Mouse (Mus musculus): Measurements from ENCODE around the gene Higd1a. TPM values are rescaled to one million over a fixed set of nuclear protein-coding genes. Genes with fewer than 3 reads are reported as not detected.

The Higd1a gene
- polyA plus RNA-seq, 1 experiment from 2014 or later, result 146 TPM

DNA sequence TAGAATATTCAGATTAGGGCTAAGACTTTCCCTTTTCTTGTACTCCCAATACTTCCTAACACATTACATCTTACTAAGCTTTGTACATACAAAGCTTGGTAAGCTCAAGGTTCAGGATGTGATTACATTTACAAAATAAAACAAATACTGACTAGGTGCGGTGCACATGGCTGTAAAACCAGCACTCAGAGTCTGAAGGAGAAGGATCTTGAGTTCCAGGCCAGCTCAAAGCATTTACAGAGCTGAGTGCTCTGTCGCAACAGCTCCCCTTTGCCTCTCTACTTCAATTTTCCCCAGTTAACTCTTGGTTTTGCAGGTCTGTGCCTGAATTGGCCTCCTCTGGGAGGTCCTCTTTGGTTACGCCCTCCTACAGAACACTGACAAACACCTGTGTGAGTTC is 3.9 kb downstream of the Higd1a start:
- H3K9me3 ChIP-seq, result no peaks in the 10 kb centered on the region
- WGBS, result 94% methylated on average over 3 of the region's 3 CpGs
- H3K36me3 ChIP-seq, result peaks cover 29% of the 10 kb centered on the region

DNA sequence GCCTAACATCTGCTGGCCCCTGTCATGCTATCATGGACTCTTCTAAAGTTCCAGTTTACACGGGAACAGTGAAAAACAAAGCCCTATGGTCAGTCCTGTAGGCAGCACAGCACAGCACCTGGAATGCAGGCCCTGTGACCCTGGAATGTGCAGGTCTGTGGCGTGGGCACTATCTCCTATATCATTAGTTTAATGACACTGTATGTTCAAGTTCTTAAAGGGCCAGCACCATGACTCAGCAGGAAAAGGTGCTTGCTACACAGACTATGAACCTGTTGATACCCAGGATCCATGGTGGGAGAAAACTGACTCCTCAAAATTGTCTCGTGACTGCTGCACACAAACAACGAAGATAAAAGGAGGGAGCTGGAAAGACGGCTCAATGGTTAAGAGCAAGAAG is 10.3 kb downstream of the Higd1a start:
- no peaks in the 10 kb centered on the region for H3K4me1 ChIP-seq (replicated peaks)
- H3K27me3 ChIP-seq, result no peaks in the 10 kb centered on the region
- WGBS, result 87% methylated on average over 5 of the region's 5 CpGs
- no peak overlapping the region for H3K27ac ChIP-seq
- H3K4me2 ChIP-seq (replicated peaks), result no peak overlapping the region
- no peak overlapping the region for H3K9ac ChIP-seq (replicated peaks)
- ATAC-seq, result no peak
- H3K4me3 ChIP-seq (replicated peaks), result no peak overlapping the region
- H3K36me3 ChIP-seq, result peaks cover 48% of the 10 kb centered on the region
- H3K9me3 ChIP-seq, result no peaks in the 10 kb centered on the region

More for the DNA sequence above, 3.9 kb downstream of the Higd1a start:
- no peak overlapping the region for H3K27ac ChIP-seq
- H3K4me1 ChIP-seq (replicated peaks), result peaks cover 14% of the 10 kb centered on the region
- H3K4me2 ChIP-seq (replicated peaks), result no peak overlapping the region
- no peak overlapping the region for H3K4me3 ChIP-seq (replicated peaks)
- ATAC-seq, result no peak
- H3K27me3 ChIP-seq, result no peaks in the 10 kb centered on the region
- no peak overlapping the region for H3K9ac ChIP-seq (replicated peaks)

DNA sequence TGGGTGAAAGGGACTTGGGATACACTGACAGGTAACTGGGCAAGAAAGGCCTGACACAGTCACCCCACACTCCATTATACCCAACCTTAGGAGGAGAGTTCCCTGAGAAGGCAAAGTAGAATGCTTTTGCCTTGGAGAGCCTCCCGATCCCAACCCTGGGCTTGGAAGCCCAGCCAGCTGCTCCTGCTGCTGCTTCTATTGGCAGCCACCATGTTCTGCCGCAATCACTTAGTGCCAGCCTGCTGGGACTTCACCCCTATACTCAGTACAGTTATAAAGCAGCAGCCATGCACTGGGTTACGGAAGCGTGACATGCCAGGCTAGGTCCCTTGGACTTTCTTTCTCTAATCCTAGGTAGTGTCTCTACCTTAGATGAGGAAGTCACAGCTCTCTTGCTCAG is 11.0 kb downstream of the Higd1a start:
- whole genome bisulfite sequencing, result 98% methylated on average over 4 of the region's 4 CpGs
- no peak for ATAC-seq
- H3K4me3 ChIP-seq (replicated peaks), result no peak overlapping the region
- H3K9ac ChIP-seq (replicated peaks), result no peak overlapping the region
- peaks cover 46% of the 10 kb centered on the region for H3K36me3 ChIP-seq
- no peaks in the 10 kb centered on the region for H3K4me1 ChIP-seq (replicated peaks)
- no peaks in the 10 kb centered on the region for H3K9me3 ChIP-seq
- no peak overlapping the region for H3K27ac ChIP-seq
- H3K4me2 ChIP-seq (replicated peaks), result no peak overlapping the region
- H3K27me3 ChIP-seq, result no peaks in the 10 kb centered on the region

DNA sequence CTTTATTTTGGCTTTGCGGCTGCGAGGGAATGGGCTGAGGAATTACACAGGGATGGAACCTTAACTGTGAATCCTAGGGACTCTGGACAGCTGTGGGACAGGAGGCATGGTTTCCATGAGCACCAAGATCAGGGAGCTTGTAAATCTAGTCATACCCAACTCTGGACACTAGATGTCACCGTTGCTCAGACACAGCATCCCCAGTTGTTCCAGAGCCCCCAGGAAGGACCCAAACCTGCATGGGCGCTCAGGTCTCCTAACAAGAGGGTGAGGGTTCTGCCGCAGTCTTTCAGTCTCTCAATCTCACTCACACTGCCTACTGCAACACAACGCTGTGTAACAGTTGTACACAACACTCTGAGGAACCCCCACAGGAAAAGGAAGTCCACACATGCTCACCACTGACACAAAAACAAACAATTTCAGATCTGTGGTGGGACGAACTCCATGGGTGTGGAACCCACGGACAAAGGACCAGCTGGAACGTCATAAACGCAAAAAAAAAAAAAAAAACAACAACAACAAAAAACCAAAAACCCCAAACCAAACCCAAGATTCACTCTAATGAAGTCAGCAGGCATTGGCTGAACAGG is 11.5 kb downstream of the Higd1a start:
- WGBS, result 54% methylated on average over 10 of the region's 10 CpGs
- no peaks in the 10 kb centered on the region for H3K9me3 ChIP-seq
- H3K36me3 ChIP-seq, result peaks cover 41% of the 10 kb centered on the region
- H3K9ac ChIP-seq (replicated peaks), result no peak overlapping the region
- peak; percentile 45; the same call in 1 of the 2 replicates for ATAC-seq
- H3K27ac ChIP-seq, result no peak overlapping the region
- H3K4me2 ChIP-seq (replicated peaks), result no peak overlapping the region
- H3K27me3 ChIP-seq, result no peaks in the 10 kb centered on the region
- no peak overlapping the region for H3K4me3 ChIP-seq (replicated peaks)
- H3K4me1 ChIP-seq (replicated peaks), result no peaks in the 10 kb centered on the region

DNA sequence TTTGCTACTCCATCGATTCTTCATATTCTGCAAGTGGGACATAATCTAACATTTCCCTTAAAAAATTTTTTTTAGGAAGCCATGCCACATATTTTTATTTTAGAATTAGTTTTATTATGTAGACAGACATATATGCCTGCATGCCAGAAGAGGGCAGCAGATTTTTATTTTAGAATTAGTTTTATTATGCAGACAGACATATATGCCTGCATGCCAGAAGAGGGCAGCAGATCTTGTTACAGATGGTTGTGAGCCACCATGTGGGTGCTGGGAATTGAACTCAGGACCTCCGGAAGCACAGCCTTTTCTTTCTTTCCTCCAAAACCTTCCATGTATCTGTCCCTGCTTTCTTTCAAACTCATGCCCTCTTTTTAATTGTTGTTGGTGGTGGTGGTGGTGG is 15.2 kb downstream of the Higd1a start:
- H3K9ac ChIP-seq (replicated peaks), result no peak overlapping the region
- H3K27ac ChIP-seq, result no peak overlapping the region
- peaks cover 10% of the 10 kb centered on the region for H3K4me1 ChIP-seq (replicated peaks)
- WGBS, result 93% methylated on average over 2 of the region's 2 CpGs
- H3K27me3 ChIP-seq, result no peaks in the 10 kb centered on the region
- ATAC-seq, result no peak
- peaks cover 8% of the 10 kb centered on the region for H3K36me3 ChIP-seq
- H3K4me2 ChIP-seq (replicated peaks), result no peak overlapping the region
- no peaks in the 10 kb centered on the region for H3K9me3 ChIP-seq
- H3K4me3 ChIP-seq (replicated peaks), result no peak overlapping the region

DNA sequence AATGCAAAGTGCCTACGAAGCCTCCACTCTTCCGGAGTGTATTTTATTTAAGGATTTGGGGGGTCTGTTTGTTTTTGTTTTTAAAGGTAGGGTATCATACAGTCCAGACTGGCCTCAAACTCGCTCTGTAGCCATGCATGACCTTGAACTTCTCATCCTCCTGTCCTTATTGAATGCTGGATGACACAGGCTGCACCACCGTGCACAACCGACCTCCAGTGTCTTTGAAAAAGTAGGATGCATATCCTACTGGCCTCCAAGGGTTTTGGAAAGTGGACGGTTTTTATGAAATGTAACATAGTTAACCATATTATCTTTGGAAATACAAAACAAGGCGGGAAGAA is 18.6 kb downstream of the Higd1a start:
- H3K9ac ChIP-seq (replicated peaks), result peak overlapping the region; percentile 65
- ATAC-seq, result peak; percentile 75
- 30% methylated on average over 7 of the region's 7 CpGs for WGBS

DNA sequence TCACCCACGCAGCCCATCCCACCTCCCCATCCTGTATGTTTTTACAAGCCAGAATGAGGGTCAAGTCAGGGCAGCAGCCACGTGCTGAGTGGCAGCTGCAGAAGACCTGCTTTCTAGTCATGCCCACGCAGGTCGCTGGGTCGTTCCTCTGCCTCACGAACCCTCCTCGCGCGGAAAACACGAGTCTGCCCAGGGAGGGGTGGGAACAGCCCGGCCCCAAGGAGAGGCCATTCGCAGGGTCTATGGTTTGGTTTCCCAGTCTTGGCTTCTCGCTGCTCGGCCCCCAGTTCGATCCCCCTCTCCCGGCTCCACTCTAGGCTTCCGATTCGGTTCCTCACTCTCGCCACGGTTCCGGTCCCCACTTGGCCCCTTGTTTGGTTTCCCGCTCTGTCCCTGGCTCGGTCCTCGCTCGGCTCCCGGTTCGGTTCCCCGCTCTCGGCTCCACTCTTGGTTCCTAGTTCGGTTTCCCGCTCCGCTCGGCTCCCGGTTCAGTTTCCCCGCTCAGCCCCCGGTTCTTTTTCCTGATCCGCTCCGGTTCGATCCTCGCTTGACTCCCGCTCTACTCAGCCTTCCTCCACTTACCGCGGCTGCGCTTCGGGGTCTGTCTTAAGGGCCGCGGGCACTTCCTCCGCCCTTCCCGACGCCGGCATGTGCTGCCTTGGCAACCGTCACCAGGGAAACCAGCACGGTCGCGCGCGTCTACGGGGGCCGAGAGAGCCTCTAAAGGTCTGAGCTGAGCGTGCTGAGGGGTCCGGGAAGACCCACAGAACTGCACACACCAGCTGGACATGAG is 19.1 kb downstream of the Higd1a start, which contains the start of gene Ccdc13:
Gene Ccdc13 (minus strand): TSS at position 633 of the 793 bp plus-strand sequence.
- Histone ChIP-seq H3K27me3 (no peaks in the 10 kb centered on the region), H3K9me3 (no peaks in the 10 kb centered on the region), H3K4me2 (replicated peaks) (peak within 1 kb of the TSS; percentile 72), H3K4me3 (replicated peaks) (peak within 1 kb of the TSS; percentile 51), H3K4me1 (replicated peaks) (peaks cover 10% of the 10 kb centered on the region), H3K36me3 (no peaks in the 10 kb centered on the region), H3K27ac (no peak within 1 kb of the TSS), H3K9ac (replicated peaks) (peak within 1 kb of the TSS; percentile 65)
- ATAC-seq, result peak; percentile 96
- WGBS, result 2% methylated on average over 61 of the region's 61 CpGs

More for the DNA sequence above, 18.6 kb downstream of the Higd1a start:
- peak overlapping the region; percentile 72 for H3K4me2 ChIP-seq (replicated peaks)
- peaks cover 10% of the 10 kb centered on the region for H3K4me1 ChIP-seq (replicated peaks)
- H3K27ac ChIP-seq, result no peak overlapping the region
- H3K27me3 ChIP-seq, result no peaks in the 10 kb centered on the region
- peak overlapping the region; percentile 51 for H3K4me3 ChIP-seq (replicated peaks)
- no peaks in the 10 kb centered on the region for H3K9me3 ChIP-seq
- no peaks in the 10 kb centered on the region for H3K36me3 ChIP-seq

DNA sequence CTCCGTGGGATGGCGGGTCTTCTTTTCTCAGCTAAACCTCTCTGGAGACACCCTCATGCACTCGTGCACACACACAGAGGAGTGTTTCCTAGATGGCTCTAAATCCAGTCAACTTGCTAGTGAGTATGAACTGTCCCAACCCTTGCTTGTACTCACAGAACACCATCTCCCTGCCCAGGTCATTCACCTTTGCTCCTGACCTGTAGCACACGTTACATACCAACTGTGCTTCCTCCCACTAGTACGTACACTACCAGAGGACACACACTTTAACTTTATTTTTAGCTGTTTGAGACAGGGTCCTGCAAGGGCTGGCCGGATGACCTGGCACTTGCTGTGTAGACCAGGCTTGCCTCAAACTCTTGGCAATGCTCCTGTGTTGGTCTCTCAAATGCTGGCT is 20.2 kb downstream of the Higd1a start:
- Histone ChIP-seq H3K9ac (replicated peaks) (no peak overlapping the region), H3K9me3 (no peaks in the 10 kb centered on the region), H3K4me1 (replicated peaks) (peaks cover 10% of the 10 kb centered on the region), H3K27me3 (no peaks in the 10 kb centered on the region), H3K4me2 (replicated peaks) (no peak overlapping the region), H3K4me3 (replicated peaks) (no peak overlapping the region), H3K36me3 (no peaks in the 10 kb centered on the region), H3K27ac (no peak overlapping the region)
- 95% methylated on average over 6 of the region's 6 CpGs for WGBS
- no peak for ATAC-seq

DNA sequence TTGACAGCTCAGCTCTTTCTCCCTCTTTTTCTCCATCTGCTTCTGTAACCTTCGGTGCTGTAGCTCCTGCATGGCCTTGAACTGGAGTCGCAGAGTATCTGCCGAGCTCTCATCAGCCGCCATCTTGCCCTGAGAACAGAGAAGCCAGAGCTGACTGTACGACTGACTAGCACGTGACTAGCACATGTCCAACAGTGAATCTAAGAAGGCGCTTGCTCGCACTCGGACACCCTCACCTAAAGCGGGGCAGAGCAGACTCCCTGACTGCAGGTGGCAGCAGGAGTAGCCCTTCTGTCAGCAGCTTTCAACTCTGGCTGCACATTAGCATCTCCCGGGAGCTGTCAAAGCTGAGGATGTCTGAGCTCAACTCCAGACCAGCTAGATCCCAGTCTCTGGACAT is 24.3 kb downstream of the Higd1a start:
- ATAC-seq, result no peak
- Histone ChIP-seq H3K27ac (no peak overlapping the region), H3K4me1 (replicated peaks) (peaks cover 3% of the 10 kb centered on the region), H3K4me2 (replicated peaks) (no peak overlapping the region), H3K27me3 (no peaks in the 10 kb centered on the region), H3K9ac (replicated peaks) (no peak overlapping the region), H3K36me3 (no peaks in the 10 kb centered on the region), H3K9me3 (no peaks in the 10 kb centered on the region), H3K4me3 (replicated peaks) (no peak overlapping the region)
- WGBS, result 86% methylated on average over 11 of the region's 11 CpGs

DNA sequence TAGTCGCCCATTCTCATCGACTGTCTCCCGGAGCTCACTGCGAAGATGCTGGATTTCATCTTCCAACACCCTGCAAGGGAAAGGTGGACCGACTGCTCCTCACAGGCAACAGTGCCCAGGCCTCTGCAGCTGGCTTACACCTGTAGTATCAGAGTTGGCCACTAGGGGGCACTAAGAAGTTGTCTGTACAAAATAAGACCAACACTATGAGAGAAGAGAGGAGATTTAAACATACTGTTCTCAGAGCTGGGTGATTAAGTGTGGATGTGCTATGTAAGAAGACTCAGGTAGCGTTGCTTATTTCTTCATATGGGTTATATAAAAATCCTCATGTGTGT is 27.2 kb downstream of the Higd1a start:
- ATAC-seq, result peak; percentile 71; the same call in 1 of the 2 replicates
- no peak overlapping the region for H3K4me2 ChIP-seq (replicated peaks)
- no peak overlapping the region for H3K4me3 ChIP-seq (replicated peaks)
- no peaks in the 10 kb centered on the region for H3K36me3 ChIP-seq
- WGBS, result 25% methylated on average over 6 of the region's 6 CpGs
- H3K27ac ChIP-seq, result no peak overlapping the region
- H3K4me1 ChIP-seq (replicated peaks), result no peaks in the 10 kb centered on the region
- no peaks in the 10 kb centered on the region for H3K9me3 ChIP-seq
- no peak overlapping the region for H3K9ac ChIP-seq (replicated peaks)
- H3K27me3 ChIP-seq, result no peaks in the 10 kb centered on the region

DNA sequence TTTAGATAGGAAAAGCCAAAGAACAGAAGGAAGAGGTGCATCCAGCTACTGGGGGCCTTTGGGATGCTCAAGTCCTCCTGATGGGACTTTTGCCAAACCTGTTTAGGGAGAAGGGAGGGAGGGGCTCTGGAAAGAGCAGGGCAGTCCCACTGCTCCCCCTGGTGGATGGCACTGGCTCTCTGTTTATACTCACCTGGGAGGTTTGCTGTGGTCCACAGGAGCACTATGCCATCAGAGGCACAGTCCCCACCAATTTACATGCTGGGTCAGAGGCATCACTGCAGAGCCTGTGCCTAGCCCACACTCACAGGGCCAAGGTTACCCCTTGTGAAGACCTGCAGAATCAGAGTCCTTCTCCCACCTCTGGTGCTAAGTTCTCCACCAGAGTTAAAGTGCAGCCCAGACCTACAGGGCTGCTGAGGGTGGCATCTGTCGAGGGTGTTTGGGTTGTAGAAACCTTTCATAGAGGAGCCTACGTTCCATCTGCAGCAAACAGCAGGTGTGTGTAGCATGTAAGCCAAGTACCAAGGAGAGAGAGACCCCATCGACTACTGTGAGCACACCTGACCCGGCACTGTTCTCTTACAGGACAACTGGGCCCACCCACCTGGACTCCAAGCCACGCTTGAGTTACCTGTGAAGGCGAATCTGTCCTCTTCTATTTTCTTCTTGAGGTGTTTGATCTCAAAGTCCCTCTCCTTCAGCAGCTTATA is 27.8 kb downstream of the Higd1a start:
- no peak overlapping the region for H3K4me3 ChIP-seq (replicated peaks)
- no peaks in the 10 kb centered on the region for H3K9me3 ChIP-seq
- H3K9ac ChIP-seq (replicated peaks), result no peak overlapping the region
- H3K36me3 ChIP-seq, result no peaks in the 10 kb centered on the region
- H3K4me1 ChIP-seq (replicated peaks), result no peaks in the 10 kb centered on the region
- no peak overlapping the region for H3K4me2 ChIP-seq (replicated peaks)
- ATAC-seq, result peak; percentile 59; the same call in 1 of the 2 replicates
- H3K27ac ChIP-seq, result no peak overlapping the region
- 81% methylated on average over 6 of the region's 6 CpGs for WGBS
- no peaks in the 10 kb centered on the region for H3K27me3 ChIP-seq

DNA sequence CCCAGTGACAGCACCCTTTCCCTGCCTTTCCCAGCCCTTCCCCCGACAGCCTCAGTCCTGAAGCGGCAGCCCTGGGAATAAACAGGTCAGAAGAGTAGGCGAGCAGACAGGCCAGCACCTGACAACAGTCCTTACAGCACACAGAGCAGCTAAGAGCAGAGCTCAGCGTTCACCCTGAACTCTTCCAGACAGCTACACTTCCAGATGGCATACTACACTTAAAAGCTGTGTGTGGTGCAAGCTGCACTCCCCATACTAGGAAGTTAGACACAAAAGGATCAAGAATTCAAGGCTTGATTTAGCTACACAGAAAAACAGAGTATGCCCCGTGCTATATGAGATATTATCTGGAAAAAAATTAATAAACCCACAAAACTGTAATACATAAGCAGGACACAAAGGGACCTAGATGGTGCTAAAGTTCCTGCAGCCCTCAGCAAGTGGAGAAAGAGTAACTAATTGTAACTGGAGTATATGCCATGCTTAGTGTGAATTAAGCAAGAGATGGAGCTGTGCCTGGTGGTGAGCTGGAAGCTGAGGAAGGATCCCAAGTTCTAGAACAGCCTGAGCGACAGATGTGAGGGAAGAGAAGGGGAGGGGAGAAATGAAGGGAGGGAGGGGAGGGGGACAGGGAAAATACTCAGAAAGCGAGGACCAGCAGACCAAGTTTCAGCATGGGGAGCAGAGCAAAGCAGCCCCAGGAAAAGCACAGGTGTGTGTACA is 28.7 kb downstream of the Higd1a start:
- H3K4me1 ChIP-seq (replicated peaks), result no peaks in the 10 kb centered on the region
- no peak for ATAC-seq
- H3K9me3 ChIP-seq, result no peaks in the 10 kb centered on the region
- H3K4me2 ChIP-seq (replicated peaks), result no peak overlapping the region
- H3K9ac ChIP-seq (replicated peaks), result no peak overlapping the region
- WGBS, result 77% methylated on average over 7 of the region's 7 CpGs
- H3K27ac ChIP-seq, result no peak overlapping the region
- H3K27me3 ChIP-seq, result no peaks in the 10 kb centered on the region
- H3K4me3 ChIP-seq (replicated peaks), result no peak overlapping the region
- no peaks in the 10 kb centered on the region for H3K36me3 ChIP-seq

All from midbrain, embryonic 13.5 days (tissue).